Mouse (Mus musculus): ENCODE measurements around the gene Muc5b.
"Not testable (repeated sequence)": the region's sequence is repeated elsewhere in the genome, so short reads cannot be mapped to it uniquely, and the experiment has no call there.

The Muc5b gene

DNA sequence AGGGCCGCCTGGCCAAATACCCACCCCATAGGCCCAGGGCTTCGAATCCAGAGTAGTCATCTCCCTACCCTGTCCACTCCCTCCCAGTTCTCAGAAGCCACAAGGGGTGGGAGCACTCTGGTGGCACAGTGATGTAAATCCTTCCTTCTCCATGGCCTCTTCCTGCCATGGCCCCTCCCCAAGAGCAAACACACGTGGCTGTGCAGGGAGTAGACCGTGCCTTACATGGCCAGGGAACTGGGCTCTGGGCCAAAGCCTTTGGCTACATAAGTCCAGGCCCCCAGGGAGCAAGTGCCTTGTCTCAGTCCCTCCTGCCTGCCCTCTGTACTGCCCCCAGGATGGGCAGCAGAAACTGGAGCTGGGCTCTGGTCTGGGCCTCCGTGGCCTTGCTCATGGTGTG is at the start of gene Muc5b:
TSS of gene Muc5b (plus strand) at position 292 of the 400 bp plus-strand sequence.
- ATAC-seq (ENCODE audit: low TSS enrichment): no peak

DNA sequence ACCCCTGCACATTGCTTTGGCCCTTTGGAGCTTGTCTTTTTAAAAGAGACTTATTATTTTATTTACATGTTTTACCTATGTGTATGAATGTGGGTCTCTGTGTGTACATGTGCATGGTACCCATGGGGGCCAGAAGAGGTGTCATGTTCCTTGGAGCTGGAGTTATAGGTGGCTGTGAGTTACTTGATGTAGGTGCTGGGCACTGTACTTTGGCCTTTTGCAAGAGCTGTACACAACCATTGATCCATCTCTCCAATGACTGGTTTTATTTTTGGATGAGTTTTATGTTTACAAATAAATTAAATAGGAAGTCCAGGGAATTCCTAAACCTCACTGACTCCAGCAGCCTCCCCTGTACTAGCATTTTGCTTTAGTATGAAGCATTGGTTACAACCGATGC is 44.6 kb upstream of the Muc5b start:
- no peak for ATAC-seq (ENCODE audit: low TSS enrichment)

DNA sequence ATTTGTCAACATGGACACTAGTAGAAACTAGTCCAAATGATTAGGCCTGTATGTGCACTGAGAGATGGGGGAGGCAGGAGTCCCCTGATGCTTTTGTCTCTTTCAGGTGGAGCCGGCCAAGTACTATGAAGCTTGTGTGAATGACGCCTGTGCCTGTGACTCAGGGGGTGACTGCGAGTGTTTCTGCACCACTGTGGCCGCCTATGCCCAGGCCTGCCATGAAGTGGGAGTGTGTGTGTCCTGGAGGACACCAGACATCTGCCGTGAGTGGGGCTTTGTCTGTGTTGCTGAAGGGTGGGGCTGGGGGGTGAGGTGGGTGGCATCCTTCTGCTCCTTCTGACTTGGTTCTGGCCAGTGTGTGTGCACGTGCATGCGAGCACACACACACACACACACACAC is 35.7 kb upstream of the Muc5b start:
- no peak for ATAC-seq (ENCODE audit: low TSS enrichment)

DNA sequence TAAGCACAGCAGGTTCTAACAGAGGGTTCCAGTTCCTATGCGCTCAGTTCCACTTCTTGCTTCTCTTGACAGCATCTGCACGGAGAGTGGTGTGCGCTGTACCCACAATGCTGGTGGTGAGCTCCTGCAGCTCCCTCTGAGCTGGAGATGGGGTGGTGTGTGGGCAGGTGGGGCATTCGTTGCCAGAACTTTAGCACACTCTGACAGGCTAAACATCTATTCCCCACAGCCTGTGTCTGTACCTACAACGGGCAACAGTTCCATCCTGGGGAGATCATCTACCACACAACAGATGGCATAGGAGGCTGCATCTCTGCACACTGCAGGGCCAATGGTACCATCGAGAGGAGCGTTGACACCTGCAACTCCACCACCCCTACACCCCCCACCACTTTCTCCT is 33.5 kb upstream of the Muc5b start:
- peak; percentile 99 for ATAC-seq (ENCODE audit: low TSS enrichment)

DNA sequence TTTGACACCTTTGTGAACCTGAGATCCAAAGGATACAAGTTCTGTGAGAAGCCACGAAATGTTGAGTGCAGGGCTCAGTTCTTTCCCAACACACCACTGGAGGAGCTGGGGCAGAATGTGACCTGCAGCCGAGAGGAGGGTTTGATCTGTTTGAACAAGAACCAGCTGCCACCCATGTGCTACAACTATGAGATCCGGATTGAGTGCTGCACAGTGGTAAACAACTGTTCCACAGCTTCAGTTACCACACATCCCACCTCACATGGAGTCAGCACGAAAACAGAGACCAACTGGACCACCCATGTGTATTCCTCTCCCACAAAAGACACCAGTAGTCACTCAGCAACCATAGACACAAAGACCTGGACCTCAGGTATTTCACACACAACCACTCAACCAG is 31.0 kb upstream of the Muc5b start:
- ATAC-seq (ENCODE audit: low TSS enrichment): not testable (repeated sequence)

DNA sequence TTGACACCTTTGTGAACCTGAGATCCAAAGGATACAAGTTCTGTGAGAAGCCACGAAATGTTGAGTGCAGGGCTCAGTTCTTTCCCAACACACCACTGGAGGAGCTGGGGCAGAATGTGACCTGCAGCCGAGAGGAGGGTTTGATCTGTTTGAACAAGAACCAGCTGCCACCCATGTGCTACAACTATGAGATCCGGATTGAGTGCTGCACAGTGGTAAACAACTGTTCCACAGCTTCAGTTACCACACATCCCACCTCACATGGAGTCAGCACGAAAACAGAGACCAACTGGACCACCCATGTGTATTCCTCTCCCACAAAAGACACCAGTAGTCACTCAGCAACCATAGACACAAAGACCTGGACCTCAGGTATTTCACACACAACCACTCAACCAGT is 28.9 kb upstream of the Muc5b start:
- ATAC-seq (ENCODE audit: low TSS enrichment): not testable (repeated sequence)

DNA sequence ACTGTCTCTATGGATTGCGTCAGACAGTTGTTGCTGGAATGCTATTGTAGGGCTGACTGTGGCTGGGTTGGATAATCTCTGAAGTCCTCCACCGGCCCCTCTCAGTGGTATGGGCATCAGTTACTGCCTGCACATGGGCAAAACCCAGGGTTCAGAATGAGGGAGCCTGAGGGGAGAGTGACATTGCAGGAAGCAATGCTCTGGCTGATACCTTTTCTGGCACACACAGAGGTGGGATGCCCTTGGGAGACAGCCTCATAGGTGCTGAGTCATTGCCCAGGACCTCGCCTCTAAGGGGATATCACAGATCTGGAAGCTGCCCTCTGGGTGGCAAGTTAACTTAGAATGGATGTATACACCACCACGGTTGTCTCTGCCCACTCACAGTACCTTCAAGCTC is 25.5 kb upstream of the Muc5b start:
- no peak for ATAC-seq (ENCODE audit: low TSS enrichment)

DNA sequence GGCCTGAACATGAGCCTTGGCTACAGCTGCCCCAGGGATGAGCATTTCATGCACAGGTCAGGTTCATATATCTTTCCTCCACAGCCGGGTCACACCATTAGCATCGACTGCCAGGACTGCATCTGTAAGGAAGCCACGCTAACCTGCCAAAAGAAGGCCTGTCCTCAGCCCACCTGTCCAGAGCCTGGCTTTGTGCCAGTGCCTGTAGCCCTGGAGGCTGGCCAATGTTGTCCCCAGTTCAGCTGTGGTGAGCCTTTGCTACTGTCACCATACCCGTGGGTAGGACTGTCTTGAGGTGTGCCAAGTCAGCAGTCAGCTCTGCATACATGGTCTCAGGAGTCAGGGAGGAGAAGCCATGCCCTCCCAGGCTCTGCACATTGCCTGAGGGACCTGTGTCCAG is 23.5 kb upstream of the Muc5b start:
- ATAC-seq (ENCODE audit: low TSS enrichment): no peak

DNA sequence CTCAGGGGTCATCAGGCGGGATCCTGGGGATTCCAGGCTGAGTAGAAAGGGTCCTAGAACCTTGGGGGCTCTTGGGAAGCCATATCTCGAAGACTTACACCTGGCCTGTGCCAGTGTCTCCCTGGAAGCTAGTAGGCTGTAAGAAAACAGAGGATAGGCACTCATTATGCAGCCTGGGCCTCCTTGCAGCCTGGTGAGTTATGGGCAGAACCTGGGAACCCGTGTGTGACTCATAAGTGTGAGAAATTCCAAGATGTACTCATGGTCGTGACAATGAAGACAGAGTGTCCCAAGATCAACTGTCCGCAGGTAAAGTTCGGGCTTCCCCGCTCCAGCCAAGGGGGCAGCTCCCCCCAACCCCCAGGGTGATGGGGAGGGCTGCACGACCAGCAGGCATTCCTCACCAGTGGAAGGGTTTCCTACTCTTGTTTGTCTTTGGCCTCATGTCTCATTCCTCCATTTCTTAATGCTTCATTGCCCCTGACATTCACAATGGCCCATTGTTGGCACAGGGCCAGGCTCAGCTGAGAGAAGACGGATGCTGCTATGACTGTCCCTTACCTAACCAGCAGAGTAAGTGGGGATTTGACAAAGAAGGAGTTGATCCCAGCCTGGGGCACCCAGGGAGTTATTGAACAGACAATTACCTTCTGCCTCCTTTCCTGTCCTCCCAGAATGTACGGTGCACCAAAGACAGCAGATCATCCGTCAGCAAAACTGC is 21.4 kb upstream of the Muc5b start:
- no peak for ATAC-seq (ENCODE audit: low TSS enrichment)

DNA sequence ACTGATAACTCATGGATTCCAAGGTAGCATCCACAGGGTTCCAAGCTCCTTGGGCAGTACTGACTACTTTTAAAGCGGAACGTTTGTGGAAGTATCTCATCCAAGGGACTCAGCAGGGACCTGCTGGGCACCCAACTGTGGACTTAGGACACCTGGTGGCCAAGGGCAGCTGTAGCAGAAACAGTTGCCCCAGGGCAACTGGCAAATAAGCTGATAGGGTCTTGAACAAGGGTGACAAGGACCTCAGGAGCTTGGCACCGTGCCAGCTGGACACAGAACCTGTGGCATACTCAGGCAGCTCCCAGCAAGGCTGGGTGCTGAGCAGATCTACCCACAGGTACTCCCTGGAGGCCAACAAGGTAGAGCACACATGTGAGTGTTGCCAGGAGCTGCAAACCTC is 20.6 kb upstream of the Muc5b start:
- ATAC-seq (ENCODE audit: low TSS enrichment): no peak

DNA sequence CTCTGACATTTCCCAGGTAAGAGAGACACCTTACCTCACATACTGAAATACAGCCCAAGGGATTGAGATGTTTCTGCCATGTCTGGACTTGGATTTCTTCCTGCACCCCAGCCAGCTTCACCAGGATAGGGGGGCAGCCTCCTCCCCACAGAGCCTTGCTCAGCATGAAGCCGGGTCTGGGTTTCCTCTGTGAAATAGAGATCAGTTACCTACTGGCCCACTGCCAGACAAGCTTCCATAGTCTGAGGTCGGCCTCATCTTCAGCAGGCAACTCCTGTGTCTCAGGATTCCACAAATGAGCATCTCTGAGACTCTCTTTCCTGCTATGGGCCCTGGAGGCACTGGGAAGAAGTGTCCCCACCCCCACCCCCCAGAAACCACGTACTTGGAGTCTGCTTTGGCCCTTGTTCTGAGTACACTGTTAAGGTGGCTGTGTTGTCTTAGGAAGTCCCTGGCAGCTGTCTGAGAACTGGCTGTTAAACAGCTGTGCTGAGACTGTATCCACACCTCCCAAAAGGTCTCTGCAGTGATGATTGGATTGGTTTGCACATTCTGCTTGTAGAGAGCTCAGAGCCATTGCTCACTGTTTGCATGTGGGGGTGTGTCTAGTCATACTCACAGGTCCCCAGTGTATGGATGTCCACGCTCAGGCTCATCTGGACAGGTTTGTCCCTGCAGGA is 16.1 kb upstream of the Muc5b start:
- peak; percentile 44; the same call in 1 of the 2 replicates for ATAC-seq (ENCODE audit: low TSS enrichment)

DNA sequence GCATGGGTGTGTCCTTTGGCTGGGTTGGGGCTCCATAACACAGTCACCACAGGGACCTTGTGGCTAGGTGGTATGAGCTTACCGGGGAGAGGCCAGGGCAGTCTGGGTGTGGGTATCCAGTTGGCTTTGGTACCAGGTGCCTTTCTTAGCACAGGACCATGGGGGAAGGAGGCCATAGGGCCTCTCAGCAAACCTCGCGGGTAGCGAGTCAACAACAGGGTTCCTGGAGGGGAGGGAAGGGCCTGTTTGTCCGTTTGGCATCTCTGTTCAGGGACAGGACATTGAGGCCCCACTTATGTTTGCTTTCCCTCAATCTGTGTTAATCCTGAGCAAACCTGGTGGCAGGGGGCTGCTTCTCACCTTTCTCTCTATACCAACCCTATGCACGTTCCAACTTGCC is 15.2 kb upstream of the Muc5b start:
- no peak for ATAC-seq (ENCODE audit: low TSS enrichment)

DNA sequence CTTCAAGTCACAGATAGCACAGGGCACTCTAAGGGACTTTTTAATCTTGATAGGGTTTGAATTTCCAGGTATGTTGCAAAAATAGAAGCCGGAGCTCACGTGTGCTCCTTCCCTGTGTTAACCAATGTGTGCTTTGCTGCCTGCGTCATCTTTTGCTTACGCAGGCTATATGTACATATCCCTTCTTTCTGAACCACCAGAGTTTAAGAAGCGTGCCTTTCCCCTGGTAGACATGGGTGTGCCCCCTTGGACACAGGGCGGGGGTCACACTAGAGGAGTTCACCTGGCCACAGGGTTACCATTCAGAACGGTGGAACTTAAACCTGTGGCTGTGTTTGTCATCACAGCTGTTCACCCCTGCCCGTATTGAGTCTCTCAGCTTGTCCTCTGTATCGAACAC is 14.5 kb upstream of the Muc5b start:
- ATAC-seq (ENCODE audit: low TSS enrichment): no peak

DNA sequence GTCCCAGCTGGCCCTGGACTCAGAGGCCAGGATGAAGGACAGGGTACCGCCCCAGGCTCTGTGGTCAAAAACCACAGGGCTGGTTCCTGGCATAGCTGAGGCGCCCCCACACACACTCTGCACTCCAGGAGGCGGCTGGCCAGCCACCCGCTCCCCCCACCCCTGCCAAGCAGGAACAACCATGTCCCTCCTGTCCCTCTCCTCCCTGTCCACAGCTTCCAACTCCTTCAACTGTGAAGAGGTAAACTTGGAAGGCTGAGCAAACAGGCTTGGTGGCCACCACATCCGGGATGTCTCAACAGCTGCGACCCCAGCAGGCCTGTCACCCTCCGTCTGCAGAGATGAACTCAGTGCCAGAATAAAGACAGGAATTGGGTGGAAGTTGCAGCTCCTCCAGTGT is 2.9 kb upstream of the Muc5b start:
- ATAC-seq (ENCODE audit: low TSS enrichment): no peak

DNA sequence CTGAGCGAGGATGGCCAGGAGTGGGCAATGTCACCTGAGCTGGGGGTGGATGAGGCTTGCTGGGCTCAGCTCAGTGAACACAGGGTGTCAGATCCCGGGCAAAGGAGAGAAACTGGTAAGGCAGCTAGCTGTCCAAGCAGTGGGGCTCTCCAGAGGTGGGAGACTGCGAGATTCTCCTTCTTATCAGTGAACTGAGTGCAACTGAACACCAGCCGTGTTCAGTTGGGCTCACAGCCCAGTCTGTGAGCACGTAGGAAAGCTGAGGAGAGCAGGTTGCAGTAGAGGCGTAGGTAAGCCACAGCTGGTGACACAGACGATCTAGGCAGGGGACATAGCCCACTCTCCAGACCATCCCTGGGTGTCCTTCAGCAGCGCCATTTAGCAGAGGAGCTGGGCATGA is 2.4 kb upstream of the Muc5b start:
- ATAC-seq (ENCODE audit: low TSS enrichment): no peak

DNA sequence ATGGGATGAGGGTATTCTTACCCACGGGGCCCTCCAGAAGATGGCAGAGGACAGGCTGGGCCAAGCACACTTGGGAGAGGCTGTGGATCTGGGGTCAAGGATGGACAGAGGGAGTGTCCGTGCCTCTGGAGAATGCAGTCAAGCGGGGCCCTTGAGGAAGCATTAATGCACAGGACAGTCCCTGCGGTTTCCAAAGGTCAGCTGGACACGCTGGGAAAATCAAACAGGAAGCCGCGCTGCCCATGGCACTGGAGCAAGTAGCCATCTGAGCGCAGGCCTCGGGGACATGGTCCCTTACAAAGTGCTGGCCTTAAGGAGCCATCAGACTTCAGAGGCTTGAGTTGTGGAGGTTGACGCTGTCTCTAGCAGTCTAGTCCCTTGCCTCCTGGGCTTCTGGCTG is 1.5 kb downstream of the Muc5b start:
- no peak for ATAC-seq (ENCODE audit: low TSS enrichment)

DNA sequence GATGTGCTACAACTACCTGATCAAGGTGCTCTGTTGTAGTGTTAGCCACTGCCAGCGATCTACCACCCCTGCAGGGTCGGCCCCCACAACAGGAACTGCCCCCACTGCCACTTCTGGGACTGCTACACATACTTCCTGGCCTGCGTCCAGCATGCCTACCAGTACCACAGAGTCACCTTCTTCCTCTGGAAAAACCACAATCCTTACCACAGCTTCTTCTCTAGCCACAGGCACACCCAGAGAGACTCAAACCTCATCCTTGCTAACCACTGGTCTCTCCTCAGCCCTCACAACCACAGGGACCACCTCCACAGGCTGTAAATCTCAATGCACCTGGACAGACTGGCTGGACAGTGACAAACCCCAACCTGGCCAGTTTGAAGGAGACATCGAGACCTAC is 22.2 kb downstream of the Muc5b start:
- no peak for ATAC-seq (ENCODE audit: low TSS enrichment)

DNA sequence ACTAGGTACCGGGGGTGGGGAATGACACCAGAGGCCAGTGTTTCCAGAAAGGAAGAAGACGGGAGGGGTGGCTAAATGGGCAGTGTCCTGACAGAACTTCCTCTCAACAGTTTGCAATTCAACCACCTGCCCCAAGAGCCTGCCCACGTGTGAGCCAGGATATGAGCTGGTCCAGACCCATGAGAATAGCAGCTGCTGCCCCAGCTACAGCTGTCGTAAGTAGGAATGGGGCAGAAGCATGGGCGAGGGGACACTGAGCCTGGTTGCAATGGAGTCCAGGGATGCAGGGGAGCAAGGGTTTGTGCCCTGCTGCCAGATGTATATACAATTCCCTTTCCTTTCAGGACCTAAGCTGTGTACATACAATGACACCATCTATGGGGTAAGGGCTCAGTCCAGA is 30.8 kb downstream of the Muc5b start:
- no peak for ATAC-seq (ENCODE audit: low TSS enrichment)

DNA sequence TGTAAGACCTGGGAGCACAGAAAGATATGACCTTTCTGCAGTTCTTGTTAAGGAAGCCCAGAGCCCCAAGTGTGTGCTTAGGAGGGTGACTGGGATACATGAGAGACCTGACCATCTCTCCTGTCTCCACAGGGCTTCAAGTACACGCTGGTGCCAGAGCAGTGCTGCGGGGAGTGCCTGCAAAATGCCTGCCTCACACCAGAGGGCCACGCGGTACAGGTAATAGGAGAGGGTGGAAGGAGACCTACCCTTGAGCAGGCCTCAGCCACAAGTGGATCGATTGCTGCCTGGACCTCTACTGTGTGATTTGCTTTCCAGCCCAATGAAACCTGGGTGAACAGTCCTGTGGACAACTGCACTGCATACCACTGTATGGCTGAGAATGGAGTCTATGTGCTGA is 31.7 kb downstream of the Muc5b start:
- no peak for ATAC-seq (ENCODE audit: low TSS enrichment)

DNA sequence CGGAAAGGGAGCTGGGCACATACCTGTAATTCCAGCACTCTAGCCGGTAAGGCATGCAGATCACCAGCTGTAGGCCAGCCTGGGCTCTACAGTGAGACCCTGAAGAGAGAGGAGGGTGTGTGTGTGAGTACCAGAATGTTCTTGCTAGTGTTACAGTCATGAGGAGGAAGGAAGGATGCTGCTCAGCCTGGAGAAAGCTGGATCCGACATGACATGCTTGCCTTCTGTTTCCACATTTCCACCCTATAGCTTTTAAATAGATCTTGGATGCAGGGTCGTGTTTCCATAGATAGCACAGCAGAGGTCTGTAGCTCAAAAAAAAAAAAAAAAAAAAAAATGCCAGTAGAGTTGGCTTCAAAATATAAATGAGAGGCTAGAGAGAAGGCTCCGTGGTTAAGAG is 36.0 kb downstream of the Muc5b start:
- peak; percentile 58 for ATAC-seq (ENCODE audit: low TSS enrichment)

DNA sequence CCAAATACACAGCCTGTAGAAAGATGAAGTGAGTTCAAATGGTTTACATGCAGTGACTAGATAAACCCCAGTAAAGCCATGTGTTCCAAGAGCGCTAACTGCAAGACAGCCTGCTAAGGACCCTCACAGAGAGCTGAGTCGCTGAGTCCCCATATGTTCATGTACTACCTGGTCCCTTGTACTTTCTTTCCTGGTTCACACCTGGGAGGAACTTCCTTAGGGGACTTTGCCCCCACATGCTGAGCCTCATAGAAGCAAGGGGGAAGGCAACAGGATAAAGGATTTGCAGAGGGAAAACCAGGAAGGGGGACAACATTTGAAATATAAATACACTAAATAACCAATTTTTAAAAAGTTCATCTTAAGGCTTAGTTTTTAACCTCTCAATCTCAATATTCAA is 39.9 kb downstream of the Muc5b start:
- ATAC-seq (ENCODE audit: low TSS enrichment): no peak

DNA sequence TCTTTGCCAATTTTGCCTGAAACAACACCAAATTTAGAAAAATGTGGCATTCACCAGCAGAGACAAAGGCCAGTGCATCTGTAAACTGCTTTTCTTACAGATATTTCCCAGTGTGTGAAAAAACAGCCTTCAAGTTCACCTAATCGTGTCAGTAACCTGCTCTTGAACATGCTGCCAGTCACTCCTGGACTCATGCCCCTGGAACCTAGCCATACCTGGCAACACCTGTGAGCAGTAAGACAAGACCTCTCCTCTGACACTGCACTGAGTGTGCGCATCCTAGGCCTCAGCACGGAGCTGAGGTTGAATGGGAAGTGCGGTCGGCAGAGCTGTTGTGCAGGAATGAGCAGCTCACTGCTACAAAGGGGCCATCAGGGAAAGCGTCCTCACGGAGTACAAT is 53.3 kb downstream of the Muc5b start:
- no peak for ATAC-seq (ENCODE audit: low TSS enrichment)

DNA sequence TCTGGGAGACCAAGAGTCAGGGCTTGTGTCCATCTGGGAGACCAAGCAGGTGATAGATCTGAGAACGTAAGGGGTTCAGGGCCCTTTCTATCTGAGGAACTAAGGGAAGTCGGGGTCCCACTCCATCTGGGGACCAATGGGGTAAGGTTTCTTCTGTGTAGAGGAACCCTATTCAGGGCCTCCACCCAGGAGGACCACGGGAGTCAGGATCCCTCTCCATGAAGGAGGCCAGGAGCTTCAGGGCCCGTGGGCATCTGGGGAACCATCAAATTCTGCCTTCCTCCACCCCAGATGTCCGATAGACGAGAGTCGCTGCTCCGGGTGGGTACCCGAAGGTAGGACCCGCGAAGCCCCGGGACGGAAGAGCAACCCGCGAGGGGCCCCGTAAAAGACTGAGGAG is 63.0 kb downstream of the Muc5b start:
- ATAC-seq (ENCODE audit: low TSS enrichment): 0 out of 2 replicates have a peak, but pooled peaks have one; percentile 15

DNA sequence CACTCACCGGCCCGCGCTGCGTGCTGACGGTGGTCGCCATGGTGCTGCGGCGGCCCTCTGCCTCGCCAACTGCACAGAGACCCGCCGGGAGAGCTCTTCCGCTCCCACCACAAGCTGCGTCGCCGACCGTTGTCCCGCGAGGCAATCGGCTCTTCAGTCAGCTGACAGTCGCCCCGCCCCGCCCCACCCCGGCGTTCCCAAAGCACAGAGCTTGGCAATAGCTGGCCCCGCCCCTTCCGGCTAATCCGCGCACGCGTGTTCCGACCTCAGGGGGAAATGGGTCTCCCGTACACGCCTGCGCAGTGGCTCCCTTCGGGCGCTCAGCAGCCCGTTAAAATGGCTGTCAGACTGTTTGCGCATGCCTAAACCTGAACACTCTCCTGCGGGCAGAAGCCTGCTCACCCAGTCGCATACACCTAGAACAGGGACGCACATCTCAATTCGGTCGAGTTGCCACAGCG is 63.4 kb downstream of the Muc5b start:
- ATAC-seq (ENCODE audit: low TSS enrichment): peak; percentile 91

Data from frontal cortex, adult (tissue).